Mouse (Mus musculus): ENCODE measurements at regions not wholly inside any gene's neighbourhood (a gene's known extent, or its start where the extent isn't known, plus 50 kb on each side); places are given as distances from the start of the nearest gene placed in this dataset.
A peak's percentile ranks its signal among the peaks of the same experiment; 100 is the strongest.

DNA sequence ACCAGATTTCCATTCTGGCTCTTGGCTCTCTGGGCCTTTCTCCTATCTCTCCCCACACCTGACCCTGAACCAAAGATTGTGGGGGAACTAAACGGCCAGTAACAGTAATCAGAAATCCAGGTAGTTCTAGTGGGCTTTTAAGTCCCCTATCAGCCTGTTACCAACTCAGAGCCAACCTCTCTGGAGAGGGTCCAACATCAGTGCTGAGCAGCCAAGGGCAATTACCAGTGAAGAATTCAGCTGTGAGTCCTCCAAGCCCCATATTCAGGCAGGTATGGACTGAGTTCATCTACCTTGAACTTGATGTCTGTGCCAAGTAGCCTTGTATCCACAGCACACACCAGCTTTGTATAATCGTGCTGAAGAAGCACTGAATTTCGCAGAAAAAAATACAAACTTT lies 1636.7 kb downstream of the Efnb2 start:
- DNase-seq (ENCODE audit: inconsistent ontology term): no peak

DNA sequence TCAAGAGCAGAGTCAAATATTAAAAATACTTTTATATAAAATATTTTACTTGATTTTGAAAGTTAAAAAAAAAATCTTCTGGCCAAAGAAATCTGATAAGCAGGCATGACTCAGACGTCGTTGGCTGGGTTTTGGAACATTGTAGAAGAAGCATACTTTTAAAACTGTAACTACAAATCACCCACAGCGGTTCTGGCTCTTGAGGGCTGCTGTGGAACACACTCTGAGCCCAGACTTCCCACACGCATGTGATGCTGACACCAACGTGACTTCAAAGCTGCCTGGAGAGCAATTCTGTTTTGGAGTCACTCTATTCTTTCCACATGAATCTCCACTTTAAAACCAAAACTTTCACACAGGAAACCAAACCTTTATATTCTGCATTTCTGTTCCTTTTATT lies 1649.2 kb downstream of the Efnb2 start:
- no peak for DNase-seq (ENCODE audit: inconsistent ontology term)

DNA sequence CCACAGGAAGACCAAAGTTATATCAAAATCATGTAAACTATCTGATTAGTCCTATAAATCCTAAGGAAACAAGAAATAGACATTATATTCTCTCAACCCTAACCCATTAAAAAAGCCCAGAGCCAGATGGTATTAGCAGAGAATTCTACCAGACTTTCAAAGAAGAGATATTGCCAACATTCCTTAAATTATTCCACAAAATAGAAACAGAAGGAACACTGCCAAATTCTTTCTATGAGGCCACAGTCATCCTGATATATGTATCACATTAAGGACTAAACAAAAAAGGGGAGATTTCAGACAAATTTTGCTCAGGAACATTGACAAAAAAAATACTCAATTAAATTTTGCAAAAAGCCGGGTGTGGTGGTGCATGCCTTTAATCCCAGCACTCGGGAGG lies 1669.5 kb downstream of the Efnb2 start:
- DNase-seq (ENCODE audit: inconsistent ontology term): peak; percentile 82

DNA sequence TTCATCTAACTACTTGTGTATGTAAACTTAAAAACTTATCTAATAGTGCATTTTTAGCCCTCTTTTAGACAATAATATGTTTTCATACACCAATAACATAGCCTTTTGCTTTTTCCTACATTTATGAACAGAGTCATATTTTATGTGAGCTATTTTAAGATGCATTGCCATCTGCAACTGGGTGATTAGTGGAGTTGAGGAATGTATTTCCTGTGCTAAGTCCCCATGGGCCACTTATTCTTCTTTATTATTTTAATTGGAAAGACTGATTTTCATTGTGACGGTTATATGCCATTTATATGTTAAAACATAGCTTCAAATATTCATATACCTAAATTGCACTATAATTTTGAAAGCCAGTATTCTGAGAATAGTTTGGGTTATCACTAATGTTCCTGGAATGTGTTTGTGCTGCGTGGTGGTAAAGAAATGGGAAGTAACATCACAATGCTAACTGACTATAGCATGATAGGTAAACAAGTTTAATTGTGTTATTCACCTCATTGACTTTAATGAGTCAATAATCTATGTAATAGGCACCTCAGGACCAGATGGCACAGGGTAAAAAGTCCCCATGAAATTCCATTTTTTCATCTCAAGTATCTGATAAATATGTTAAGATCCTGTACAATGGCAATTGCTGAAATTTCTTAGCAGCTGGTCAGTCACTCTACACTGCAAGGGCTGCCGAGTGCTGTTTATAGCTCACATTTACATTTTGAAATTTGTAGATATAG lies 1671.5 kb downstream of the Efnb2 start:
- DNase-seq (ENCODE audit: inconsistent ontology term): peak; percentile 8

DNA sequence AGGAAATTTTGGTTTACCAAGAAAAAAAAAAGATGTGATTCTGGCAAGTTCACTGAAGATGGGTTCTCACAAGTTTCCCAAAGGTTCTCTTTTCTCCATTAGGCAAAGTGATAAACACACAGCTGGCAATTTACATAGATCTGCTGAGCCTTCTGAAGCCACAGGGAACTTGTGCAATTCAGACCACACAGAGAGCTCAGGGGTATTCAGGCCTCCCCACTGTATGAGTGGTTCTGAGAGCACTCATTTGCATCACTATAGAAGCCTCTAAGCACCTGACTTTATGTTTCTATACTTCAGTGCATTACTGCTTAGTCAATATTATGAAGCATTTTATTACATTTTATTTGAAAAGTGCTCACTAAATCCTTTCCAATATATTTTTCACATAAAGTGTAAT lies 1687.1 kb downstream of the Efnb2 start:
- no peak for DNase-seq (ENCODE audit: inconsistent ontology term)

DNA sequence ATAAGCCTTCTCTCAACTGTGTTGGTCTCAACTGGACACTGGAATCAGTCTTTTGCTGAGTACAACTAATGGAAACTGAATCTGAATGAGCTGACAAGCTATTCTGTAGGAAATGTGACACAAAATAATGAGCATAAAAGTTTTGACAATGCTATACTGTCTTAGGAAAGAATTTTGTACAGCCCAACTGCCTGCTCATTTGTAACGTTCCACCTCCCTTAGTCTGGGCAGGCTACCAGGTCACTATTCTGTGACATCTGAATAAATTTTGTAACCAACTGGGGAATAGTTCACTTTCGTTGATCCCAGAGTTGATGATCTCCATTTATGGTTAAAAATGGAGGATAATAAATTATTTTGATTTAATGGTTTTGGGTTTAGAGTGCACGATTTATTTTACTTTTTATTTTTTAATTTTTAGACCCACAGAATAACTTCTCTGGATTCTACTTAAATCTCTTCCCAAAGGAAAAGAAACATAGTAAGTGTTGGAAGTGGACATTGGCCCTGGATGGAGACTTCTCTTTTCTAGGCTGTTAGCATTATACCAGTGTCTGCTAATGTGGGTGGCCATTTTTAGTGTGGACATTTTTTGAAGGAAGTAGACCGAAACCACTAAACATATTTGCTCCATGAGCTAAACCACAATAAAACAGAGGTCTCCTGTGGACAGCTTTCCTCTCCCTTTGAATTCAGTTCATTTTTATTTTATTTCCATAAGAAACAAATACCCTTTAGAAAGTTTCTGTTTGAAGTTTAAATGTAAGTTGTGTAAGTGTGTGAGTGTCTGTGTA lies 1697.8 kb downstream of the Efnb2 start:
- peak; percentile 77 for DNase-seq (ENCODE audit: inconsistent ontology term)

DNA sequence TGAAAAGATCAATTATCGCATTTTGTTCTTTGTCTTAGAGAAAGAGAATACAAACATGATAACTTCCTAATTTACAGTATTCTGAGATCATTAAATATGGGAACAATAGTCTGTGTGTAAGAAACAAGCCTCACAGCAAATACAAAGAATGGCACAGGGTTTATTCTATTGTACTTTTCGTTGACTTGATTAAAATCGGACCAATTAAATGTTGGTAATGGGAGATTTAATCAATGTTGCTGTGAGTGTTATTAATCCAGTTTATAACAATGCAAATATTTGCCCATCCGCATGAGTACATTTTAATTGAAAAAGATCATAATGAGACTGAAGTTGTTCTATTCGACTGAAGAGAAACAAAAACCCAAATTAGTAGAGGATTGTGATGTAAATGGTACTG lies 1703.0 kb downstream of the Efnb2 start:
- peak; percentile 65 for DNase-seq (ENCODE audit: inconsistent ontology term)

DNA sequence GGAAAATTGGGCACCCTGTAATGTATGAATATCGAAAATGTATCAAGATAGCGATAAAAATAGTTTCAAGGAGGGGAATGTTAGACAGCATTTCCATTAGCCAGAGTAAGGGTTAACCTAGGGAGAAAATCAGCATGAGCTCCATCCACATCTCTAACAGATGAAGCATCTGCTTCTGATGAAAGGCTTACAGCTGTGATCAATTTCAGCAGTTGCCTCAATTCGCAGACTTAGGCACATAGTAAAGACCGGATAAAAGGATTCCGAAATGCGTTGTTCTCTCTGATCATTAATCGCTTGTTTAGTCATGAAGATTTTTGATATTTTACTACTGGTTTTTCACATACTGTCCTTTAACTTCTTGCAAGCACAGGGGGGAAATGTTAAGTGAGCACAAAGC lies 1706.8 kb downstream of the Efnb2 start:
- DNase-seq (ENCODE audit: inconsistent ontology term): no peak

DNA sequence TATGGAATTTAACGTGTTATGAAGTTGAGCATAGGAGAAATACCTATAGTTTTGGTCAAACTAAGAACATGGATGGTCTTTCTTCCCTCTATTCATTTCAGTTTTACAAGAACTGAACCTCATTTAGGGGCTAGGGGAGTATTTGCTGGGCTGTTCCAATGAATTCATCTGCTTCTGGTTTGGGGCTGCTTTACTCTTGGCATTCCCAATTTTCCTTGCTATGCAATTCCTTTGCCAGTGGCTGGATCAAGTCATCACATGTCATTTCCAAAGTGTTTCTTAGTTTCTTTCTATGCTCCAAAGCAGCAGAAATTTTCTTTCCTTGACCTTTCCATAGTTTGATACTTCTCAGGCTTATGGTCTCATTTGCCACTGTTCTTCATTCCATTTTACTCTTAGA lies 1738.6 kb downstream of the Efnb2 start:
- DNase-seq (ENCODE audit: inconsistent ontology term): no peak

DNA sequence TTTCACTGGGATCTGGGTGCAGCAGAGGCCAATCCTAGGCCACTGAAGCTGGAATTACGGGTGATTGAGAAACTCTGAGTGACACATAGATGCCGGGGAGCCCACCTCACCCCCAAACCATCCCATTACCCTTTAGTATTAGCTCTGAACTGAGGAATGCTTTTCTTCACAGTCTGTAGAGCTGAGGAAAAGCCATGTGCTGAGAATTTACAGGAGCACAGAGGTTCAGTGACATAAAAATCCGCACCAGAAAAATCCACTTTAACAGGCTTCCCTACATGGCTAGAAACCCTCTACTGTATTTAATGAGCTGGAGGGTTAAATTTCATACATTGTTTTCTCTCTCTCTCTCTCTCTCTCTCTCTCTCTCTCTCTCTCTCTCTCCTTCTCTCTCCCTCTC lies 1753.4 kb downstream of the Efnb2 start:
- no peak for DNase-seq (ENCODE audit: inconsistent ontology term)

DNA sequence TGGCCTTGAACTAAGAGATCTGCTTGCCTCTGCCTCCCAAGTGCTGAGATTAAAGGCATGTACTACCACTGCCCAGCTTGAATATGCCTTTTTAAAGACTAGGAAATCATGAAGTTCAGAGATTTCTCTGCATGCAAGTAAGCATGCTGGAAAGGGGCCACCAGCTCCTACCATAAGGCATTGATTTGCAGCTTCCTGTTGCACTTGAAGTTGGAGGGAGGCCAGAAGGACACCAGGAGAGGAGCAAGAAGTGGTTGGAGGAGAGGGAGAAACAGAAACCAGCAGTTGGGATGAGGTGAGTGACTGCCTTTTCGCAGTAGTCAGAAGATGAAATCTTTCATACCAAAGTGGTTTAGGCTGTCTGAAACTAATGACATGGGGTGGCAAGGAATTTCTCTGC lies 1769.6 kb downstream of the Efnb2 start:
- no peak for DNase-seq (ENCODE audit: inconsistent ontology term)

DNA sequence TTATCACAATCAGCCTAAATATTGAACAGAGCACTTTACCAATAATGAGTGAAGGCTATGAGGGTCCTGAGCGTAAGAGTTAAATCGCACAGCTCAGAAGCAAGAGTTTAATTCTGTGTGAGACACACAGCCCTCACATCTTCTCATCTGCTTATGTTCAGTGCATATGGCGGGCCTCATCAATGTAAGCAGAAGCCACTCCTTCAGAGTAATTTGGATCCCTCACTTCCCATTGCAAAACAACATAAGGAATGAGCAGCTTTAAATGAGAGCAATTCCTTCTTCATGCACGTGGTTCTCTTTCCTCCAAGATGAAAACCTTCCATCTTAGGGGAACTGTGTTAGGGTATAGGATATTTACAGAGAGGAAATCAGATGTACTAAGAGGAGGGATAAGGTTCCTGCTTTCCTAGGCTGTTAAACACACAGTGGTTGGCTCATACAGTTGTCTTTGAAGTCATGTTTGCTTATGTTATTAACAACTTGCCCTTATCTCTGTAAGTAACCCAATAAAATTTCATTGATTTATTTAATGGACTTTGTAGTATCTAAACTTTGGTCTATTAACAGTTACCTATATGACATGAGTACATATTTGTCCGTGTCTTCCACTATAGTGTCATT lies 1774.2 kb downstream of the Efnb2 start:
- no peak for DNase-seq (ENCODE audit: inconsistent ontology term)

DNA sequence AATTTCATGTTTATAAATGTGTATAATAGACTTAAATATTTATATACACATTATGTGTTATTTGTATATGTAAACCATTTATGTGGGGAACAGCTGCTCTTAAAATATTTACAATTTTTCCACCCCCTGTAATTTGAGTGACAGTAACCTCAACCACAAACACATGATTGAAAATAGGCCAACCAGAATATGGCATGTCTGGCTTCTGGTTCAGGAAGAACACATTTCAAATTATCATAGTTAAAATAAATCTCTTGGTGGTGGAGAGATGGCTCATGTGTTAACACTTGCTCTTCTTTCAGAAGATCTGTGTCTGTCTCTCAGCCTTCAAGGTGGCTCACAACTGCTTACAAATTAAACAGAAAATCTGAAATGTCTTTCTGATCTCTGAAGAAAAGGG lies 1776.2 kb downstream of the Efnb2 start:
- DNase-seq (ENCODE audit: inconsistent ontology term): no peak

DNA sequence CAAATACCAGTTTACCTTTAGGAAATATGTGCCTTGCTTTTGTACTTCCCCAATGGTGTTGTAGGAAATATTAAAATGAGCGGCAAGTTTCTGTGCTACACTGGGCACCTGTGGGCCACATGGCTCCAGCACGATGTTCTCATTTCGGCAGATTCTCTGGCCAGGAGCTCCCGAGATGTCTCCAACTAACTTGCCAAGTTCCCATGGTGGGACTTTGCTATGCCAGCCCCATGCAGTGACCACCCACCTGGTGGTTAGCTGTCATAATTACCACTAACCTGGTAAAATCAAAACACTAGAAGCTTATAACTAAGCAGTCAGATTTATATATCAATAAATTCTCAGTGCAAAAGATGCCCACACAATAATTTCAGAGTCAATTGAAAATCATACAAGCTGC lies 1777.5 kb upstream of the Slc10a2 start:
- DNase-seq (ENCODE audit: inconsistent ontology term): no peak

All from Muller cell, postnatal 12 days (primary cell).